Mouse (Mus musculus): Measurements from ENCODE around the gene Nek8. TPM values are rescaled to one million over a fixed set of nuclear protein-coding genes. Genes with fewer than 3 reads are reported as not detected.
"Not testable (repeated sequence)": the region's sequence is repeated elsewhere in the genome, so short reads cannot be mapped to it uniquely, and the experiment has no call there.

Gene Nek8
- polyA plus RNA-seq, 1 experiment from 2014 or later = 16.5 TPM

DNA sequence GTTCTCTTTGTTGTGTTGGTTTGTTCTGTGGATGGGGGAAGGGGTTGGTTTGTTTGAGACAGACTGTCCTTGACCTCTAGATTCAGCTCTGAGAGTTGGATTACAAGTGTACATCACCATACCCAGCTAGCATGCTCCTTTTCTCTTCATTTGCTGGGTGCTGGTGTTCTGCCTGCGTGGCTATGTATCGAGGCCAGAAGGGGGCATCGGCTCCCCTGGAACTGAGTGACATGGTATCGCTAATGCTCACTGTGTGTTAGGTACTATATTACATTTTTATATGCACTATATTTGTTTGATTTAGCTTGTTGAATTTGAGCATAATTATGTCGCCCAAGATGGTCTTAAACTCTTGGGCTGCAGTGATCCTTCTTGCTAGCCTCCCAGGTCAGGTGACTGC, 30.3 kb downstream of the Nek8 start:
- peaks cover 4% of the 10 kb centered on the region; the same call in 1 of the 2 replicates for H3K4me1 ChIP-seq
- H3K4me3 ChIP-seq = no peak overlapping the region
- H3K36me3 ChIP-seq = peaks cover 78% of the 10 kb centered on the region
- 89% methylated on average over 5 of the region's 5 CpGs for WGBS
- H3K27ac ChIP-seq = no peak overlapping the region
- no peak for DNase-seq (ENCODE audit: low spot score)
- no peaks in the 10 kb centered on the region for H3K27me3 ChIP-seq (ENCODE audit: insufficient read depth, poor library complexity, severe bottlenecking)
- H3K9me3 ChIP-seq = no peaks in the 10 kb centered on the region

DNA sequence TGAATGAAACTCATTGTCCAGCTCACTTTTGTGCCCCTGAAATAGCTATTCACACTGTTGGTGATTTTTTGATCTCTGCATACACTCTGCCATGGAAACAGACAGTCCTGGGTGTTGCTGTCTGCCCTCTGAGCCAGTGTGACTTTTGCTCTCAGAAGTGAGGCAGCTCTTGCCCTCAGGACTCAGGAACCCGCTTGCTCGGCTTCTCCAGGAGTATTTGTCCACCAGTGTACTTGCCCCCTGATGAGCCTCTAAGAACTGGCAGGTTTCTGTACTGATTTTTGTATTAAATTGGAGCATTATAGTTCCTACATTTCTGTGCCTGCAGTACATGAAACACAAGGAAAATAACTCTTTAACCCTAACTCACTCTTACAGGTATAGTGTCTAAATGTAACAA, 33.0 kb downstream of the Nek8 start:
- Histone ChIP-seq H3K36me3 (peaks cover 54% of the 10 kb centered on the region), H3K27me3 (ENCODE audit: insufficient read depth, poor library complexity, severe bottlenecking) (no peaks in the 10 kb centered on the region), H3K9me3 (no peaks in the 10 kb centered on the region), H3K27ac (no peak overlapping the region), H3K4me1 (peaks cover 16% of the 10 kb centered on the region), H3K4me3 (no peak overlapping the region)
- no peak for DNase-seq (ENCODE audit: low spot score)
- WGBS = 92% methylated on average over 2 of the region's 2 CpGs

GRCm38 (mm10) chr11:78140665-78141064, 35.8 kb downstream of the Nek8 start:
- H3K27me3 ChIP-seq (ENCODE audit: insufficient read depth, poor library complexity, severe bottlenecking) = no peaks in the 10 kb centered on the region
- H3K4me3 ChIP-seq = no peak overlapping the region
- peaks cover 29% of the 10 kb centered on the region for H3K4me1 ChIP-seq
- H3K36me3 ChIP-seq = peaks cover 32% of the 10 kb centered on the region
- no peak for DNase-seq (ENCODE audit: low spot score)
- H3K27ac ChIP-seq = no peak overlapping the region
- WGBS = 42% methylated on average over 5 of the region's 5 CpGs
- no peaks in the 10 kb centered on the region for H3K9me3 ChIP-seq

DNA sequence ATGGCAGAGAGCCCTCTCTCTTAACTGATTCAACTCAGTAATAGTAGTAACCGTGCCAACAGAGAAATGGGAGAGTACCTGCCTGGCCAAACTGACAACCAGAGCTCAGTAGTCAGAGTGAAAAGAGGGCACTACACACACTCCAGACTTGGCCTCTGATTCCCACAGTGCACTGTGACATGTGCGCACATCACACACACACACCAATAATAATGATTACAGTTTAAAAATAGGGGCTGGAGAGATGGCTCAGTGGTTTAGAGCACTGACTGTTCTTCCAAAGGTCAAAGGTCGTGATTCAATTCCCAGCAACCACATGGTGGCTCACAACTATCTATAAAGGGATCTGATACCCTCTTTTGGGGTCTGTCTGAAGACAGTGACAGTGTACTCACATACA, 38.5 kb downstream of the Nek8 start:
- no peak for DNase-seq (ENCODE audit: low spot score)
- peaks cover 6% of the 10 kb centered on the region for H3K36me3 ChIP-seq
- H3K27ac ChIP-seq = peak overlapping the region; percentile 25; the same call in 1 of the 2 replicates
- H3K9me3 ChIP-seq = no peaks in the 10 kb centered on the region
- 79% methylated on average over 3 of the region's 3 CpGs for WGBS
- no peak overlapping the region for H3K4me3 ChIP-seq
- H3K4me1 ChIP-seq = peaks cover 37% of the 10 kb centered on the region
- H3K27me3 ChIP-seq (ENCODE audit: insufficient read depth, poor library complexity, severe bottlenecking) = no peaks in the 10 kb centered on the region

GRCm38 (mm10) chr11:78137584-78137983, 38.9 kb downstream of the Nek8 start:
- Histone ChIP-seq H3K4me3 (no peak overlapping the region; the same call in 1 of the 2 replicates), H3K4me1 (peaks cover 41% of the 10 kb centered on the region), H3K27ac (peak overlapping the region; percentile 25; the same call in 1 of the 2 replicates), H3K9me3 (no peaks in the 10 kb centered on the region), H3K27me3 (ENCODE audit: insufficient read depth, poor library complexity, severe bottlenecking) (no peaks in the 10 kb centered on the region), H3K36me3 (0 out of 2 replicates have a peak, but pooled peaks cover 3% of the 10 kb centered on the region)
- 71% methylated on average over 4 of the region's 4 CpGs for WGBS
- DNase-seq (ENCODE audit: low spot score) = no peak

DNA sequence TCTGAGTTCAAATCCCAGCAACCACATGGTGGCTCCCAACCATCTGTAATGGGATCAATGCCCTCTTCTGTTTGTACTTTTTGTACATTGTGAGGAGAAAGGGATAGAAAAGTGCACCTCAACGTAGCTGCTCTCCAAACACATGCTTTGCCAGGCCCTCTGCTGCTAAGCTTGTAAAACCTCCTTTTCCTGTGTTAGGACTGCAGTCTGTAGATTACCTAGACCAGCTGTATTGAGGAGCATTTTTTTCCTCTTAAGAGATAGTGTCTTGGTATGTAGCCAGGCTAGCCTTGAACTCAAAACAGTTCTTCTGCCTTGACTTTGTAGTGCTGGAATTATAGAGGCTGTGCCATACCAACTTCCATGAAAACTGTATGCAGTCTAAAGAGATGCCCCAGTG, 40.3 kb downstream of the Nek8 start:
- Histone ChIP-seq H3K27me3 (ENCODE audit: insufficient read depth, poor library complexity, severe bottlenecking) (no peaks in the 10 kb centered on the region), H3K4me1 (peaks cover 41% of the 10 kb centered on the region), H3K36me3 (0 out of 2 replicates have a peak, but pooled peaks cover 11% of the 10 kb centered on the region), H3K9me3 (no peaks in the 10 kb centered on the region), H3K27ac (no peak overlapping the region), H3K4me3 (no peak overlapping the region)
- no peak for DNase-seq (ENCODE audit: low spot score)
- WGBS = 75% methylated on average over 1 of the region's 1 CpGs

- 90% methylated on average over 7 of the region's 7 CpGs for WGBS
- Histone ChIP-seq H3K36me3 (0 out of 2 replicates have a peak, but pooled peaks cover 12% of the 10 kb centered on the region), H3K4me1 (peaks cover 33% of the 10 kb centered on the region)
- not testable (repeated sequence) for H3K27ac ChIP-seq; H3K9me3 ChIP-seq; H3K27me3 ChIP-seq (ENCODE audit: insufficient read depth, poor library complexity, severe bottlenecking); DNase-seq (ENCODE audit: low spot score); H3K4me3 ChIP-seq
Measured at GRCm38 (mm10) chr11:78135314-78135713, 41.2 kb downstream of the Nek8 start.

GRCm38 (mm10) chr11:78134344-78134743, 42.1 kb downstream of the Nek8 start:
- H3K27me3 ChIP-seq (ENCODE audit: insufficient read depth, poor library complexity, severe bottlenecking) = no peaks in the 10 kb centered on the region
- WGBS = 84% methylated on average over 3 of the region's 3 CpGs

GRCm38 (mm10) chr11:78133915-78134314, 42.6 kb downstream of the Nek8 start:
- Histone ChIP-seq H3K27ac (no peak overlapping the region), H3K4me1 (peaks cover 34% of the 10 kb centered on the region), H3K9me3 (no peaks in the 10 kb centered on the region), H3K36me3 (0 out of 2 replicates have a peak, but pooled peaks cover 12% of the 10 kb centered on the region), H3K27me3 (ENCODE audit: insufficient read depth, poor library complexity, severe bottlenecking) (no peaks in the 10 kb centered on the region), H3K4me3 (no peak overlapping the region)
- DNase-seq (ENCODE audit: low spot score) = no peak
- WGBS = 87% methylated on average over 6 of the region's 6 CpGs

More at GRCm38 (mm10) chr11:78134344-78134743, 42.1 kb downstream of the Nek8 start:
- DNase-seq (ENCODE audit: low spot score) = no peak
- H3K4me3 ChIP-seq = no peak overlapping the region
- H3K27ac ChIP-seq = no peak overlapping the region
- no peaks in the 10 kb centered on the region for H3K9me3 ChIP-seq
- peaks cover 30% of the 10 kb centered on the region for H3K4me1 ChIP-seq
- H3K36me3 ChIP-seq = 0 out of 2 replicates have a peak, but pooled peaks cover 12% of the 10 kb centered on the region

GRCm38 (mm10) chr11:78129458-78129857, 47.0 kb downstream of the Nek8 start:
- 76% methylated on average over 8 of the region's 8 CpGs for WGBS
- no peak overlapping the region for H3K27ac ChIP-seq
- 0 out of 2 replicates have a peak, but pooled peaks cover 9% of the 10 kb centered on the region for H3K36me3 ChIP-seq
- peaks cover 21% of the 10 kb centered on the region for H3K4me1 ChIP-seq
- H3K27me3 ChIP-seq (ENCODE audit: insufficient read depth, poor library complexity, severe bottlenecking) = no peaks in the 10 kb centered on the region
- H3K4me3 ChIP-seq = no peak overlapping the region
- no peaks in the 10 kb centered on the region for H3K9me3 ChIP-seq
- no peak for DNase-seq (ENCODE audit: low spot score)

DNA sequence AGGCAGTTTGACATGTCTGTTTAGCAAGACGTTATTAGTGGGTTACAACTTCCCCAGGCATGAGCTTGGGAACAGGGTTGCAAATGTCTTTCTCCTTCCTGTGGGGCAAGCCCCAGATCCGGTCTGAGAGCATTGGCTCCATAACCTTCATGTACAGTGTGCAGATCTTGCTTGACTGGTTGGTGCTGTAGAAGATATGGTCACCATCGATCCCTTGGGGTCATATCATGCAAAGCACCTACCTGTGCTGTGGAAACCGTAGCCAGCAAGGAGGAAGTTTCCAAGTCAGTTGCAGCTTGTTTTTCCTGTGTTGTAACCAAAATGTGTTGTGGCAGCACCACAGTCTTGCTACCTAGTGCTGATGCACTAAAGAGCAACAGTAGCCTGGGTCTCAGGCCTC, 49.7 kb downstream of the Nek8 start:
- peaks cover 5% of the 10 kb centered on the region for H3K4me1 ChIP-seq
- no peak overlapping the region for H3K4me3 ChIP-seq
- H3K27ac ChIP-seq = no peak overlapping the region
- H3K36me3 ChIP-seq = 0 out of 2 replicates have a peak, but pooled peaks cover 7% of the 10 kb centered on the region
- no peak for DNase-seq (ENCODE audit: low spot score)
- 86% methylated on average over 4 of the region's 4 CpGs for WGBS
- no peaks in the 10 kb centered on the region for H3K27me3 ChIP-seq (ENCODE audit: insufficient read depth, poor library complexity, severe bottlenecking)
- H3K9me3 ChIP-seq = no peaks in the 10 kb centered on the region

- Histone ChIP-seq H3K27me3 (ENCODE audit: insufficient read depth, poor library complexity, severe bottlenecking) (no peaks in the 10 kb centered on the region), H3K27ac (no peak overlapping the region), H3K4me1 (peaks cover 8% of the 10 kb centered on the region), H3K4me3 (no peak overlapping the region), H3K9me3 (no peaks in the 10 kb centered on the region), H3K36me3 (no peaks in the 10 kb centered on the region)
- DNase-seq (ENCODE audit: low spot score) = no peak
- 80% methylated on average over 6 of the region's 6 CpGs for WGBS
Measured at GRCm38 (mm10) chr11:78125691-78126090, 50.8 kb downstream of the Nek8 start.

DNA sequence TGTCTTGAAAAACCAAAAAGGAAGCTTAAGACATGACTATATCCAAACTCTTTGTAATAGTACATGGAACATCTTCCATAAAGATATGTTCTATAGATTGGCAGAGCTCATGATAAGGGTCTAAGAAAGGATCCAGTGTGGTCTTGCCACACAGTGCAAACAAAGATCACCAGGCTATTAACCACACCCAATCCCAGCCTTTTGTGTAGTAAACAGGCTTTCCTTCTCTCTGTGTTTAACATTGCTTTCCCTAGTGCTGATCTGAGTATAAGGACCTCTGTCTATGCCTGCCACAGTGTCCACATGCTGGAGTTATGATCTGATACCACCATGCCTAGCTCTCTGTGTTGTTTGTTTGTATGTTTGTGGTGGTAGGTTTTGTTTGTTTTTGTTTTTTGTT, 52.7 kb downstream of the Nek8 start:
- Histone ChIP-seq H3K36me3 (no peaks in the 10 kb centered on the region), H3K4me3 (no peak overlapping the region), H3K4me1 (peaks cover 18% of the 10 kb centered on the region), H3K27me3 (ENCODE audit: insufficient read depth, poor library complexity, severe bottlenecking) (no peaks in the 10 kb centered on the region), H3K27ac (no peak overlapping the region), H3K9me3 (no peaks in the 10 kb centered on the region)
- DNase-seq (ENCODE audit: low spot score) = no peak

DNA sequence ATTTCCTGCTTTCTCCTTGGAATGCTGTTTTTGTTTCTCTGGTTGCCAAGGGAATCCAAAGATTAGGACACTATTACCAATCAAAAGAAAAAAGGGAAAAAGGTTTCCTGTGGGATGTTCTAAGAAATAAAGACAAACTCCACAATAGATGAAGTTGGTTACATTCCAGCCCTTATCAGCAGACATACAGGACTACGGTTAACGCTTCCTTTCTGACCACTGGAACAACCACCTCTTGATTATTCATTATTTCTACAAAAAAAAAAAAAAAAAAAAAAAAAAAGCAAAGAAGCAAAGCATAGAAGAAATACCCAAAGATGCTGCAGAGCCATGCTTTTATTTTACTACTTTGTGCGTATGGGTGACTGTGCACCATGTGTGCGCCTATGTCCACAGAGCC, 53.7 kb downstream of the Nek8 start:
- Histone ChIP-seq H3K36me3 (no peaks in the 10 kb centered on the region), H3K27ac (no peak overlapping the region), H3K4me1 (peaks cover 20% of the 10 kb centered on the region), H3K4me3 (no peak overlapping the region), H3K27me3 (ENCODE audit: insufficient read depth, poor library complexity, severe bottlenecking) (no peaks in the 10 kb centered on the region), H3K9me3 (no peaks in the 10 kb centered on the region)
- WGBS = 75% methylated on average over 4 of the region's 4 CpGs
- DNase-seq (ENCODE audit: low spot score) = no peak

Measured in heart, embryonic 10.5 days (tissue).